Comparison of ENCODE assay signal across 8 mouse cellular contexts in genomic region chr11:59202081-59202995, GRCm38 (mm10). TPM values are rescaled to one million over a fixed set of nuclear protein-coding genes. Genes with fewer than 3 reads are reported as not detected.
DNase-seq lines count a peak whose midpoint lies in the region; ATAC-seq and TF ChIP-seq lines count a peak whose summit lies in the region.

Gene Mrpl55, plus strand, starts transcription at chr11:59202486.

- peak within 1 kb of the TSS; percentile 88 for H3K9ac ChIP-seq in heart, embryonic 15.5 days
- peak within 1 kb of the TSS; percentile 81 for H3K9ac ChIP-seq in liver, postnatal 0 days (replicated peaks)
- H3K9ac ChIP-seq in neural tube, embryonic 14.5 days (replicated peaks; ENCODE audit: low read depth, low read length): peak within 1 kb of the TSS; percentile 78

- DNase-seq in CD8-positive naive resting alpha-beta T cell, adult 2 months (ENCODE audit: low read depth in 2 of 2, low spot score in 2 of 2): peak; percentile 81 to 91
- peak; percentile 87 for DNase-seq in c-Kit-negative CD71-positive TER-119-positive erythroid progenitor cells, embryonic 14.5 days (ENCODE audit: low read depth, low spot score)
- DNase-seq in forebrain, embryonic 10.5 days (ENCODE audit: extremely low spot score, low spot score): peak; percentile 94
- peak; percentile 96 to 99 for DNase-seq in kidney, postnatal 36 days
- DNase-seq in liver, postnatal 0 days: peak; percentile 98
- DNase-seq in testis, postnatal 10 days (ENCODE audit: low spot score): peak; percentile 99

- H3K4me1 ChIP-seq in forebrain, embryonic 10.5 days: peaks cover 19% of the 10 kb centered on the region
- H3K4me1 ChIP-seq in heart, embryonic 15.5 days (replicated peaks): peaks cover 15% of the 10 kb centered on the region
- H3K4me1 ChIP-seq in liver, postnatal 0 days (ENCODE audit: insufficient read depth): peaks cover 16% of the 10 kb centered on the region
- peaks cover 13% of the 10 kb centered on the region for H3K4me1 ChIP-seq in neural tube, embryonic 14.5 days (ENCODE audit: control insufficient read depth, insufficient read depth, low read length)

- no peaks in the 10 kb centered on the region for H3K27me3 ChIP-seq in forebrain, embryonic 10.5 days (ENCODE audit: poor library complexity, severe bottlenecking)
- H3K27me3 ChIP-seq in heart, embryonic 15.5 days: no peaks in the 10 kb centered on the region
- H3K27me3 ChIP-seq in liver, postnatal 0 days (ENCODE audit: insufficient read depth, low read length): no peaks in the 10 kb centered on the region
- no peaks in the 10 kb centered on the region for H3K27me3 ChIP-seq in neural tube, embryonic 14.5 days (ENCODE audit: control insufficient read depth, insufficient read depth, low read length)

- peak; percentile 90 for ATAC-seq in heart, embryonic 15.5 days (replicated peaks; ENCODE audit: insufficient number of reproducible peaks, insufficient read depth, low FRiP score, low read depth)
- peak; percentile 96 for ATAC-seq in liver, postnatal 0 days
- peak; percentile 91 for ATAC-seq in neural tube, embryonic 14.5 days (ENCODE audit: low read depth)

- H3K27ac ChIP-seq in forebrain, embryonic 10.5 days: peak within 1 kb of the TSS; percentile 88
- H3K27ac ChIP-seq in heart, embryonic 15.5 days: peak within 1 kb of the TSS; percentile 85
- peak within 1 kb of the TSS; percentile 92 for H3K27ac ChIP-seq in liver, postnatal 0 days (ENCODE audit: low read depth)
- no peak within 1 kb of the TSS for H3K27ac ChIP-seq in neural tube, embryonic 14.5 days (ENCODE audit: low read depth, low read length)

- under 1% methylated on average over 63 of the region's 63 CpGs for WGBS in forebrain, embryonic 10.5 days
- WGBS in heart, embryonic 15.5 days: under 1% methylated on average over 63 of the region's 63 CpGs
- under 1% methylated on average over 63 of the region's 63 CpGs for WGBS in liver, postnatal 0 days (ENCODE audit: insufficient replicate concordance)
- 1% methylated on average over 63 of the region's 63 CpGs for WGBS in neural tube, embryonic 14.5 days

- no peak for TF ChIP-seq EP300 in liver, postnatal 0 days (IDR thresholded peaks at IDR 0.05; ENCODE audit: low read depth)

- H3K9me3 ChIP-seq in forebrain, embryonic 10.5 days: no peaks in the 10 kb centered on the region
- H3K9me3 ChIP-seq in heart, embryonic 15.5 days (replicated peaks): no peaks in the 10 kb centered on the region
- H3K9me3 ChIP-seq in liver, postnatal 0 days (ENCODE audit: low read length): no peaks in the 10 kb centered on the region
- H3K9me3 ChIP-seq in neural tube, embryonic 14.5 days (ENCODE audit: control insufficient read depth, low read length): no peaks in the 10 kb centered on the region

- H3K4me2 ChIP-seq in heart, embryonic 15.5 days: peak within 1 kb of the TSS; percentile 86
- H3K4me2 ChIP-seq in liver, postnatal 0 days (ENCODE audit: low read depth, low read length): peak within 1 kb of the TSS; percentile 95
- peak within 1 kb of the TSS; percentile 91 for H3K4me2 ChIP-seq in neural tube, embryonic 14.5 days (ENCODE audit: low read depth, low read length)

- peaks cover 49% of the 10 kb centered on the region for H3K36me3 ChIP-seq in forebrain, embryonic 10.5 days (replicated peaks)
- H3K36me3 ChIP-seq in heart, embryonic 15.5 days: peaks cover 31% of the 10 kb centered on the region
- H3K36me3 ChIP-seq in liver, postnatal 0 days (replicated peaks; ENCODE audit: insufficient read depth, low read length): peaks cover 36% of the 10 kb centered on the region
- H3K36me3 ChIP-seq in neural tube, embryonic 14.5 days (ENCODE audit: control insufficient read depth, insufficient read depth, low read length): peaks cover 10% of the 10 kb centered on the region

- no peak for TF ChIP-seq CTCF in liver, postnatal 0 days (IDR thresholded peaks at IDR 0.05; ENCODE audit: low read depth)

- H3K4me3 ChIP-seq in forebrain, embryonic 10.5 days: peak within 1 kb of the TSS; percentile 95
- peak within 1 kb of the TSS; percentile 81 for H3K4me3 ChIP-seq in heart, embryonic 15.5 days
- peak within 1 kb of the TSS; percentile 81 for H3K4me3 ChIP-seq in liver, postnatal 0 days (ENCODE audit: low read depth, low read length)
- peak within 1 kb of the TSS; percentile 84 for H3K4me3 ChIP-seq in neural tube, embryonic 14.5 days (ENCODE audit: low read depth, low read length)

RNA-seq across cellular contexts. Expression of gene Mrpl55, which starts in this region (rescaled TPM):
- 123 and 130 TPM in 2 replicates for polyA plus RNA-seq in forebrain, embryonic 10.5 days (2016; fragmentation: Nextera tagmentation; extraction: Ambion mirVana)
- 99.8 and 114 TPM in 2 replicates for polyA plus RNA-seq in heart, embryonic 15.5 days (2015; fragmentation: Nextera tagmentation; extraction: Ambion mirVana)
- polyA plus RNA-seq in liver, postnatal 0 days (2015; fragmentation: Nextera tagmentation; extraction: Ambion mirVana): 64.2 and 65.2 TPM in 2 replicates
- polyA plus RNA-seq in neural tube, embryonic 14.5 days (2014; fragmentation: Nextera tagmentation; extraction: Ambion mirVana): 97.4 and 108 TPM in 2 replicates
